Mouse (Mus musculus): ENCODE measurements around the gene Smim12. TPM values are rescaled to one million over a fixed set of nuclear protein-coding genes. Genes with fewer than 3 reads are reported as not detected.

Gene Smim12
- polyA plus RNA-seq, 1 experiment from 2014 or later = 52.8 TPM

- Histone ChIP-seq H3K4me2 (ENCODE audit: low read length) (no peak overlapping the region), H3K9ac (replicated peaks; ENCODE audit: low read depth, low read length) (no peak overlapping the region), H3K27me3 (replicated peaks; ENCODE audit: control insufficient read depth, insufficient read depth, low read length) (no peaks in the 10 kb centered on the region), H3K9me3 (ENCODE audit: control insufficient read depth, low read length) (no peaks in the 10 kb centered on the region), H3K4me3 (replicated peaks; ENCODE audit: low read length) (no peak overlapping the region), H3K4me1 (replicated peaks; ENCODE audit: control insufficient read depth, insufficient read depth, low read length) (peaks cover 5% of the 10 kb centered on the region; the same call in 1 of the 2 replicates), H3K36me3 (ENCODE audit: control insufficient read depth, insufficient read depth) (no peaks in the 10 kb centered on the region), H3K27ac (ENCODE audit: low read length) (no peak overlapping the region)
- WGBS = 53% methylated on average over 22 of the region's 22 CpGs
- no peak for ATAC-seq
Observed at GRCm38 (mm10) chr4:127251963-127252585, 8.5 kb downstream of the Smim12 start.

DNA sequence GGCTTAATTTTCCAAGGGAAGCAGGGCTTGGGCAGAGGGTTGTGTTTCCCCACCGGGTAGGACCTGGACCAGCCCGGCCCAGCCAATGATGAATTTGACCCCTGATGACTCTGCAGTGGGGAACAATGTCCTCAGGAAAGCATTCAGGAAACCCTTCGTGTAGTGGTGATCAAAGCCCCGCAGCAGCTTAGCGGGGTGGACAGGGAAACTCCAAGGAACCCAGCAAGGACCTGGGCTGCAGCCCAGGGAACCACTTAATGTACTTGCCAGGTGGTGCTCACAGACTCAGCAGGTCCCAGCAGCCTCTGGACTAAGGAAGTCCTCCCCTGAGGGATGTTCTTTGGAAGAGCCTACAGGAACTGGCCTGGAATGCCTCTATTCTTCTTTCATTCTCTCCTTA lies 13.2 kb downstream of the Smim12 start:
- Histone ChIP-seq H3K4me2 (ENCODE audit: low read length) (no peak overlapping the region), H3K9me3 (ENCODE audit: control insufficient read depth, low read length) (no peaks in the 10 kb centered on the region), H3K4me1 (replicated peaks; ENCODE audit: control insufficient read depth, insufficient read depth, low read length) (peaks cover 5% of the 10 kb centered on the region; the same call in 1 of the 2 replicates), H3K27ac (ENCODE audit: low read length) (no peak overlapping the region), H3K9ac (replicated peaks; ENCODE audit: low read depth, low read length) (no peak overlapping the region), H3K36me3 (ENCODE audit: control insufficient read depth, insufficient read depth) (no peaks in the 10 kb centered on the region), H3K27me3 (replicated peaks; ENCODE audit: control insufficient read depth, insufficient read depth, low read length) (no peaks in the 10 kb centered on the region), H3K4me3 (replicated peaks; ENCODE audit: low read length) (no peak overlapping the region)
- no peak for ATAC-seq
- 59% methylated on average over 5 of the region's 5 CpGs for WGBS

DNA sequence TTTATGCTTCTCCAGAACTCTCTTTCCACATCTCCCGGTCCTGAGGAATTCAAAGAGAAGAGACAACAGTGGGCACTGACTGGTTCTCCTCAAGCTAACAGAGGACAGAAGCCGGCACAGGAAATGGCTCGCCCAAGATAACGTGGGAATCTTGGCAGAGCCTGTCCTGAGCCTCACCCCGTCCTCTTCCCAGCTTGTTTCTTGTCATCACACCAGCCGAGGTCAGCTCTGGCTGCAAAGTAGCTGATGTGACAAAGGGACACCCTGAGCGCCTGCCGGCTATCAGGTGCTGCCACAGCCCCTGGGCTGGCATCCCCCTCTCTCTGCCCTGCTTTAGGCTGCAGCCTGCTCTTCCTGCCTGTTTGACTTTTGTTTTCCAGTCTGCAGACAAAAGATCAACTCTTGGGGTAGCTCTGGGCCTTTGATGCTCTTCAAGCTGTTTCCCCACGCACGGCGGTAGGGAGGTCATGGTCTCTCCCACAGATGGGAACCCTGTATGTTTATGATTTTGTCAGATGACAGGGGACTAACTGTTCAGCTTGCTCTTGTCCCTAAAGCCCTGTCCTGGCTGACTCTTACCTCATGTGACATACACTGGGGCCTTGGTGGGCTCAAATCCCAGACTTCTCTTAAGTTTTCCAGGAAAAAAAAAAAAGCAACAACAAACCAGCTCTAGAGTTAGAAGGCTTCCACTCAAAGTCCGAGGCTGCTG lies 14.8 kb downstream of the Smim12 start:
- Histone ChIP-seq H3K9me3 (ENCODE audit: control insufficient read depth, low read length) (no peaks in the 10 kb centered on the region), H3K36me3 (ENCODE audit: control insufficient read depth, insufficient read depth) (no peaks in the 10 kb centered on the region), H3K4me3 (replicated peaks; ENCODE audit: low read length) (no peak overlapping the region), H3K4me2 (ENCODE audit: low read length) (no peak overlapping the region), H3K9ac (replicated peaks; ENCODE audit: low read depth, low read length) (no peak overlapping the region), H3K27me3 (replicated peaks; ENCODE audit: control insufficient read depth, insufficient read depth, low read length) (no peaks in the 10 kb centered on the region), H3K4me1 (replicated peaks; ENCODE audit: control insufficient read depth, insufficient read depth, low read length) (no peaks in the 10 kb centered on the region), H3K27ac (ENCODE audit: low read length) (no peak overlapping the region)
- ATAC-seq = no peak
- WGBS = 68% methylated on average over 12 of the region's 12 CpGs

- H3K36me3 ChIP-seq (ENCODE audit: control insufficient read depth, insufficient read depth) = no peaks in the 10 kb centered on the region
- no peaks in the 10 kb centered on the region for H3K9me3 ChIP-seq (ENCODE audit: control insufficient read depth, low read length)
- ATAC-seq = no peak
- H3K4me3 ChIP-seq (replicated peaks; ENCODE audit: low read length) = no peak overlapping the region
- 91% methylated on average over 14 of the region's 14 CpGs for WGBS
- H3K27ac ChIP-seq (ENCODE audit: low read length) = no peak overlapping the region
- no peaks in the 10 kb centered on the region for H3K4me1 ChIP-seq (replicated peaks; ENCODE audit: control insufficient read depth, insufficient read depth, low read length)
- H3K27me3 ChIP-seq (replicated peaks; ENCODE audit: control insufficient read depth, insufficient read depth, low read length) = no peaks in the 10 kb centered on the region
- H3K9ac ChIP-seq (replicated peaks; ENCODE audit: low read depth, low read length) = no peak overlapping the region
- no peak overlapping the region for H3K4me2 ChIP-seq (ENCODE audit: low read length)
Observed at GRCm38 (mm10) chr4:127261601-127262000, 18.0 kb downstream of the Smim12 start.

- Histone ChIP-seq H3K4me1 (replicated peaks; ENCODE audit: control insufficient read depth, insufficient read depth, low read length) (no peaks in the 10 kb centered on the region), H3K9ac (replicated peaks; ENCODE audit: low read depth, low read length) (no peak overlapping the region), H3K36me3 (ENCODE audit: control insufficient read depth, insufficient read depth) (no peaks in the 10 kb centered on the region), H3K4me2 (ENCODE audit: low read length) (no peak overlapping the region), H3K27ac (ENCODE audit: low read length) (no peak overlapping the region), H3K4me3 (replicated peaks; ENCODE audit: low read length) (no peak overlapping the region), H3K9me3 (ENCODE audit: control insufficient read depth, low read length) (no peaks in the 10 kb centered on the region), H3K27me3 (replicated peaks; ENCODE audit: control insufficient read depth, insufficient read depth, low read length) (no peaks in the 10 kb centered on the region)
- ATAC-seq = no peak
- WGBS = 67% methylated on average over 19 of the region's 19 CpGs
Observed at GRCm38 (mm10) chr4:127263438-127264182, 20.0 kb downstream of the Smim12 start.

GRCm38 (mm10) chr4:127264183-127264554 lies 20.6 kb downstream of the Smim12 start:
- H3K4me2 ChIP-seq (ENCODE audit: low read length) = no peak overlapping the region
- 66% methylated on average over 5 of the region's 5 CpGs for WGBS
- H3K4me1 ChIP-seq (replicated peaks; ENCODE audit: control insufficient read depth, insufficient read depth, low read length) = no peaks in the 10 kb centered on the region
- no peaks in the 10 kb centered on the region for H3K9me3 ChIP-seq (ENCODE audit: control insufficient read depth, low read length)
- no peak overlapping the region for H3K9ac ChIP-seq (replicated peaks; ENCODE audit: low read depth, low read length)
- no peak for ATAC-seq
- H3K27ac ChIP-seq (ENCODE audit: low read length) = no peak overlapping the region
- no peaks in the 10 kb centered on the region for H3K27me3 ChIP-seq (replicated peaks; ENCODE audit: control insufficient read depth, insufficient read depth, low read length)
- H3K36me3 ChIP-seq (ENCODE audit: control insufficient read depth, insufficient read depth) = no peaks in the 10 kb centered on the region
- no peak overlapping the region for H3K4me3 ChIP-seq (replicated peaks; ENCODE audit: low read length)

GRCm38 (mm10) chr4:127278451-127279001 lies 34.9 kb downstream of the Smim12 start:
- H3K4me1 ChIP-seq (replicated peaks; ENCODE audit: control insufficient read depth, insufficient read depth, low read length) = no peaks in the 10 kb centered on the region
- H3K9me3 ChIP-seq (ENCODE audit: control insufficient read depth, low read length) = no peaks in the 10 kb centered on the region
- H3K27me3 ChIP-seq (replicated peaks; ENCODE audit: control insufficient read depth, insufficient read depth, low read length) = no peaks in the 10 kb centered on the region
- no peak overlapping the region for H3K4me3 ChIP-seq (replicated peaks; ENCODE audit: low read length)
- H3K36me3 ChIP-seq (ENCODE audit: control insufficient read depth, insufficient read depth) = no peaks in the 10 kb centered on the region
- 65% methylated on average over 9 of the region's 9 CpGs for WGBS
- ATAC-seq = no peak
- no peak overlapping the region for H3K9ac ChIP-seq (replicated peaks; ENCODE audit: low read depth, low read length)
- no peak overlapping the region for H3K27ac ChIP-seq (ENCODE audit: low read length)
- H3K4me2 ChIP-seq (ENCODE audit: low read length) = no peak overlapping the region

DNA sequence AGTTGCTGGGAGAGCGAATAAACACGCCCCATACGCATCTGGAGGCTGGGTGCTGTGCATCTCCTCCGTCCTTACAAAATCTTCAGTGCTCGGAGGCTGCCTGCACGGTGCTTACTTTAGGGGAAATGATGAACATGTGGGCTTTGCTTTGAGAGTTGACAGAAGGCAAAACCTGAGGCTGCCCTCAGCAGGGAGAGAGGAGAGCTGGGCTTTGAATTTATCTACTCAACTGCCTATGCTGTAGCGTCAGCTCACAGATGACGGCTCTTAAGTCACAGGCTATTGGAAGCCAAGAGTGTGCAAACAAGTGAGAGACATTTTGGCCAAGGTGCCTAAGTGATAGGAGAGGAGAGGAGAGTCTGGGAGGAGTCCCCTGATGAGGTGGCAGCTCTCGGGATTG lies 35.7 kb downstream of the Smim12 start:
- WGBS = 83% methylated on average over 9 of the region's 9 CpGs
- ATAC-seq = no peak
- no peak overlapping the region for H3K9ac ChIP-seq (replicated peaks; ENCODE audit: low read depth, low read length)
- no peak overlapping the region for H3K4me3 ChIP-seq (replicated peaks; ENCODE audit: low read length)
- H3K4me1 ChIP-seq (replicated peaks; ENCODE audit: control insufficient read depth, insufficient read depth, low read length) = no peaks in the 10 kb centered on the region
- H3K4me2 ChIP-seq (ENCODE audit: low read length) = no peak overlapping the region
- no peaks in the 10 kb centered on the region for H3K9me3 ChIP-seq (ENCODE audit: control insufficient read depth, low read length)
- H3K27ac ChIP-seq (ENCODE audit: low read length) = no peak overlapping the region
- no peaks in the 10 kb centered on the region for H3K27me3 ChIP-seq (replicated peaks; ENCODE audit: control insufficient read depth, insufficient read depth, low read length)
- H3K36me3 ChIP-seq (ENCODE audit: control insufficient read depth, insufficient read depth) = no peaks in the 10 kb centered on the region

- 83% methylated on average over 4 of the region's 4 CpGs for WGBS
Observed at GRCm38 (mm10) chr4:127286907-127287306, 43.3 kb downstream of the Smim12 start.

More at GRCm38 (mm10) chr4:127286907-127287306, 43.3 kb downstream of the Smim12 start:
- H3K9ac ChIP-seq (replicated peaks; ENCODE audit: low read depth, low read length) = no peak overlapping the region
- no peaks in the 10 kb centered on the region for H3K27me3 ChIP-seq (replicated peaks; ENCODE audit: control insufficient read depth, insufficient read depth, low read length)
- H3K4me2 ChIP-seq (ENCODE audit: low read length) = no peak overlapping the region
- H3K27ac ChIP-seq (ENCODE audit: low read length) = no peak overlapping the region
- H3K9me3 ChIP-seq (ENCODE audit: control insufficient read depth, low read length) = no peaks in the 10 kb centered on the region
- ATAC-seq = no peak
- H3K36me3 ChIP-seq (ENCODE audit: control insufficient read depth, insufficient read depth) = no peaks in the 10 kb centered on the region
- H3K4me3 ChIP-seq (replicated peaks; ENCODE audit: low read length) = no peak overlapping the region
- H3K4me1 ChIP-seq (replicated peaks; ENCODE audit: control insufficient read depth, insufficient read depth, low read length) = no peaks in the 10 kb centered on the region
